Mouse (Mus musculus): Measurements from ENCODE around the gene Fn3krp. TPM values are rescaled to one million over a fixed set of nuclear protein-coding genes. Genes with fewer than 3 reads are reported as not detected.

Gene Fn3krp
- polyA plus RNA-seq, 1 experiment from 2014 or later = 10.0 TPM

- H3K27me3 ChIP-seq (replicated peaks) = no peaks in the 10 kb centered on the region
- H3K9me3 ChIP-seq = no peaks in the 10 kb centered on the region
- peaks cover 16% of the 10 kb centered on the region for H3K4me1 ChIP-seq
- ATAC-seq (replicated peaks) = no peak
- WGBS = 46% methylated on average over 2 of the region's 2 CpGs
- no peak overlapping the region for H3K4me3 ChIP-seq
- no peak overlapping the region for H3K9ac ChIP-seq
- no peaks in the 10 kb centered on the region for H3K36me3 ChIP-seq (replicated peaks)
- H3K27ac ChIP-seq = no peak overlapping the region
- H3K4me2 ChIP-seq = no peak overlapping the region
Measured at GRCm38 (mm10) chr11:121418932-121419331, 2.3 kb upstream of the Fn3krp start.

- no peaks in the 10 kb centered on the region for H3K27me3 ChIP-seq (replicated peaks)
- 53% methylated on average over 5 of the region's 5 CpGs for WGBS
- peaks cover 16% of the 10 kb centered on the region for H3K4me1 ChIP-seq
- H3K4me2 ChIP-seq = peak overlapping the region; percentile 90
- peak overlapping the region; percentile 63; the same call in 1 of the 2 replicates for H3K9ac ChIP-seq
- no peaks in the 10 kb centered on the region for H3K9me3 ChIP-seq
- H3K27ac ChIP-seq = no peak overlapping the region
- H3K36me3 ChIP-seq (replicated peaks) = no peaks in the 10 kb centered on the region
- ATAC-seq (replicated peaks) = no peak
- H3K4me3 ChIP-seq = peak overlapping the region; percentile 86; the same call in 1 of the 2 replicates
Measured at GRCm38 (mm10) chr11:121420379-121420778, 822 bp upstream of the Fn3krp start.

GRCm38 (mm10) chr11:121421553-121422173, 462 bp downstream of the Fn3krp start:
- peak overlapping the region; percentile 86 for H3K4me3 ChIP-seq
- no peaks in the 10 kb centered on the region for H3K27me3 ChIP-seq (replicated peaks)
- H3K4me1 ChIP-seq = peaks cover 16% of the 10 kb centered on the region
- no peaks in the 10 kb centered on the region for H3K9me3 ChIP-seq
- ATAC-seq (replicated peaks) = peak; percentile 81; the same call in 1 of the 2 replicates
- WGBS = under 1% methylated on average over 28 of the region's 28 CpGs
- no peaks in the 10 kb centered on the region for H3K36me3 ChIP-seq (replicated peaks)
- H3K27ac ChIP-seq = peak overlapping the region; percentile 76
- peak overlapping the region; percentile 63 for H3K9ac ChIP-seq
- H3K4me2 ChIP-seq = peak overlapping the region; percentile 90

- no peak for ATAC-seq (replicated peaks)
- WGBS = 87% methylated on average over 4 of the region's 4 CpGs
- H3K9me3 ChIP-seq = no peaks in the 10 kb centered on the region
- H3K4me2 ChIP-seq = no peak overlapping the region
- H3K4me1 ChIP-seq = peaks cover 20% of the 10 kb centered on the region
- H3K36me3 ChIP-seq (replicated peaks) = no peaks in the 10 kb centered on the region
- H3K27me3 ChIP-seq (replicated peaks) = no peaks in the 10 kb centered on the region
- no peak overlapping the region for H3K9ac ChIP-seq
- no peak overlapping the region for H3K4me3 ChIP-seq
- H3K27ac ChIP-seq = no peak overlapping the region
Measured at GRCm38 (mm10) chr11:121433397-121433796, 12.2 kb downstream of the Fn3krp start.

GRCm38 (mm10) chr11:121434156-121435155, 13.3 kb downstream of the Fn3krp start, which contains the start of gene Fn3k:
Gene Fn3k, plus strand, starts transcription at chr11:121434913.
- peak within 1 kb of the TSS; percentile 71 for H3K27ac ChIP-seq
- WGBS = 6% methylated on average over 30 of the region's 30 CpGs
- no peaks in the 10 kb centered on the region for H3K36me3 ChIP-seq (replicated peaks)
- H3K4me1 ChIP-seq = peaks cover 26% of the 10 kb centered on the region
- H3K4me3 ChIP-seq = peak within 1 kb of the TSS; percentile 53
- no peaks in the 10 kb centered on the region for H3K9me3 ChIP-seq
- ATAC-seq (replicated peaks) = peak; percentile 98
- peak within 1 kb of the TSS; percentile 53 for H3K9ac ChIP-seq
- H3K27me3 ChIP-seq (replicated peaks) = no peaks in the 10 kb centered on the region
- peak within 1 kb of the TSS; percentile 88 for H3K4me2 ChIP-seq

GRCm38 (mm10) chr11:121437236-121437635, 16.0 kb downstream of the Fn3krp start:
- WGBS = 78% methylated on average over 5 of the region's 5 CpGs

GRCm38 (mm10) chr11:121439686-121440292, 18.6 kb downstream of the Fn3krp start:
- Histone ChIP-seq H3K36me3 (replicated peaks) (no peaks in the 10 kb centered on the region), H3K4me2 (no peak overlapping the region), H3K9ac (no peak overlapping the region), H3K4me3 (no peak overlapping the region), H3K27me3 (replicated peaks) (no peaks in the 10 kb centered on the region), H3K27ac (no peak overlapping the region), H3K4me1 (peaks cover 14% of the 10 kb centered on the region; the same call in 1 of the 2 replicates), H3K9me3 (no peaks in the 10 kb centered on the region)
- ATAC-seq (replicated peaks) = no peak
- WGBS = 70% methylated on average over 5 of the region's 5 CpGs

More at GRCm38 (mm10) chr11:121437236-121437635, 16.0 kb downstream of the Fn3krp start:
- no peak for ATAC-seq (replicated peaks)
- Histone ChIP-seq H3K27ac (no peak overlapping the region), H3K36me3 (replicated peaks) (no peaks in the 10 kb centered on the region), H3K27me3 (replicated peaks) (no peaks in the 10 kb centered on the region), H3K9ac (no peak overlapping the region), H3K4me3 (no peak overlapping the region), H3K9me3 (no peaks in the 10 kb centered on the region), H3K4me1 (peaks cover 26% of the 10 kb centered on the region), H3K4me2 (no peak overlapping the region)

GRCm38 (mm10) chr11:121441653-121442052, 20.5 kb downstream of the Fn3krp start:
- 93% methylated on average over 4 of the region's 4 CpGs for WGBS
- Histone ChIP-seq H3K4me1 (0 out of 2 replicates have a peak, but pooled peaks cover 5% of the 10 kb centered on the region), H3K9ac (no peak overlapping the region), H3K27me3 (replicated peaks) (no peaks in the 10 kb centered on the region; the same call in 1 of the 2 replicates), H3K4me3 (no peak overlapping the region), H3K4me2 (no peak overlapping the region), H3K9me3 (no peaks in the 10 kb centered on the region), H3K27ac (no peak overlapping the region), H3K36me3 (replicated peaks) (no peaks in the 10 kb centered on the region)
- ATAC-seq (replicated peaks) = no peak

- no peaks in the 10 kb centered on the region for H3K9me3 ChIP-seq
- H3K36me3 ChIP-seq (replicated peaks) = no peaks in the 10 kb centered on the region
- H3K9ac ChIP-seq = no peak overlapping the region
- H3K4me2 ChIP-seq = no peak overlapping the region
- no peaks in the 10 kb centered on the region; the same call in 1 of the 2 replicates for H3K27me3 ChIP-seq (replicated peaks)
- H3K4me3 ChIP-seq = no peak overlapping the region
- 0 out of 2 replicates have a peak, but pooled peaks cover 5% of the 10 kb centered on the region for H3K4me1 ChIP-seq
- WGBS = 76% methylated on average over 2 of the region's 2 CpGs
- ATAC-seq (replicated peaks) = no peak
- H3K27ac ChIP-seq = no peak overlapping the region
Measured at GRCm38 (mm10) chr11:121442076-121442475, 20.9 kb downstream of the Fn3krp start.

- 20% methylated on average over 9 of the region's 9 CpGs for WGBS
- Histone ChIP-seq H3K9ac (peak overlapping the region; percentile 70), H3K27ac (peak overlapping the region; percentile 86), H3K4me3 (peak overlapping the region; percentile 80), H3K4me1 (peaks cover 24% of the 10 kb centered on the region), H3K9me3 (no peaks in the 10 kb centered on the region), H3K4me2 (peak overlapping the region; percentile 59), H3K27me3 (replicated peaks) (no peaks in the 10 kb centered on the region), H3K36me3 (replicated peaks) (0 out of 2 replicates have a peak, but pooled peaks cover 11% of the 10 kb centered on the region)
- no peak; the same call in 1 of the 2 replicates for ATAC-seq (replicated peaks)
Measured at GRCm38 (mm10) chr11:121451216-121451726, 30.1 kb downstream of the Fn3krp start.

- peak within 1 kb of the TSS; percentile 80 for H3K4me3 ChIP-seq
- H3K36me3 ChIP-seq (replicated peaks) = 0 out of 2 replicates have a peak, but pooled peaks cover 12% of the 10 kb centered on the region
- under 1% methylated on average over 58 of the region's 58 CpGs for WGBS
- no peaks in the 10 kb centered on the region for H3K27me3 ChIP-seq (replicated peaks)
- peak within 1 kb of the TSS; percentile 86 for H3K27ac ChIP-seq
- H3K9me3 ChIP-seq = no peaks in the 10 kb centered on the region
- H3K9ac ChIP-seq = peak within 1 kb of the TSS; percentile 70
- ATAC-seq (replicated peaks) = peak; percentile 95
- H3K4me2 ChIP-seq = peak within 1 kb of the TSS; percentile 59
- peaks cover 24% of the 10 kb centered on the region for H3K4me1 ChIP-seq
Measured at GRCm38 (mm10) chr11:121451753-121452635, 30.8 kb downstream of the Fn3krp start, which contains the start of gene Tbcd. Gene Tbcd, plus strand, starts transcription at chr11:121451949.

All from midbrain, embryonic 15.5 days (tissue).